Mouse (Mus musculus): Measurements from ENCODE around the gene Mapk1. TPM values are rescaled to one million over a fixed set of nuclear protein-coding genes. Genes with fewer than 3 reads are reported as not detected.
"Not testable (repeated sequence)": the region's sequence is repeated elsewhere in the genome, so short reads cannot be mapped to it uniquely, and the experiment has no call there.

The Mapk1 gene
- polyA plus RNA-seq, 1 experiment from 2014 or later, result 123 TPM

GRCm38 (mm10) chr16:16987248-16987647, 4.1 kb downstream of the Mapk1 start:
- Histone ChIP-seq H3K4me2 (no peak overlapping the region), H3K27me3 (replicated peaks) (no peaks in the 10 kb centered on the region), H3K36me3 (peaks cover 46% of the 10 kb centered on the region), H3K4me1 (peaks cover 71% of the 10 kb centered on the region), H3K27ac (0 out of 2 replicates have a peak overlapping the region, but pooled peaks have one; percentile 8), H3K4me3 (no peak overlapping the region), H3K9ac (no peak overlapping the region), H3K9me3 (replicated peaks) (no peaks in the 10 kb centered on the region)
- WGBS (ENCODE audit: insufficient replicate concordance), result 80% methylated on average over 2 of the region's 2 CpGs
- ATAC-seq, result no peak

DNA sequence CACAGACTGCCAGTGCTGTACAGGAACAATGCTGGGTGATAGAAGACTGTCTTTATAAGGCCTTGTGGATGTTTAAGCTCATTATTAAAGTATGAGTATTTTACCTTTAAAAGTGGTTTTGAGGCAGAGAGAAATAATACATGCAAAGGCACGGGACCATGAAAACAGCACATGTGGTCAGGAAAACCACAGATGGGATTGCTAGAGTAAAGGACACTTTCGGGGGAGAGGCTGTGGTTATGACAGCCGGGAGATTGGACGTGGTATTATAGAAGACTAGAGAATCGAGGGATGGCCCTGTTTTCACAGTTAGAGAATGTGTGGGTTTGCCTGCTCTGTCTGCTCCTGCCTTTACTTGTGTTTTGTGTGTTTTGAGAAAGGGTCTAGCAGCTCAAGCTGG, 5.7 kb downstream of the Mapk1 start:
- Histone ChIP-seq H3K27me3 (replicated peaks) (no peaks in the 10 kb centered on the region), H3K36me3 (peaks cover 58% of the 10 kb centered on the region), H3K27ac (no peak overlapping the region), H3K4me2 (no peak overlapping the region), H3K4me3 (no peak overlapping the region), H3K9me3 (replicated peaks) (no peaks in the 10 kb centered on the region), H3K9ac (no peak overlapping the region), H3K4me1 (peaks cover 79% of the 10 kb centered on the region)
- no peak for ATAC-seq
- 28% methylated on average over 5 of the region's 5 CpGs for WGBS (ENCODE audit: insufficient replicate concordance)

- Histone ChIP-seq H3K27ac (no peak overlapping the region), H3K4me2 (no peak overlapping the region), H3K9ac (no peak overlapping the region), H3K9me3 (replicated peaks) (no peaks in the 10 kb centered on the region), H3K4me1 (peaks cover 88% of the 10 kb centered on the region), H3K4me3 (no peak overlapping the region), H3K36me3 (peaks cover 67% of the 10 kb centered on the region), H3K27me3 (replicated peaks) (no peaks in the 10 kb centered on the region)
- 82% methylated on average over 4 of the region's 4 CpGs for WGBS (ENCODE audit: insufficient replicate concordance)
- no peak for ATAC-seq
These were observed 6.8 kb downstream of the Mapk1 start for GRCm38 (mm10) chr16:16990021-16990420.

DNA sequence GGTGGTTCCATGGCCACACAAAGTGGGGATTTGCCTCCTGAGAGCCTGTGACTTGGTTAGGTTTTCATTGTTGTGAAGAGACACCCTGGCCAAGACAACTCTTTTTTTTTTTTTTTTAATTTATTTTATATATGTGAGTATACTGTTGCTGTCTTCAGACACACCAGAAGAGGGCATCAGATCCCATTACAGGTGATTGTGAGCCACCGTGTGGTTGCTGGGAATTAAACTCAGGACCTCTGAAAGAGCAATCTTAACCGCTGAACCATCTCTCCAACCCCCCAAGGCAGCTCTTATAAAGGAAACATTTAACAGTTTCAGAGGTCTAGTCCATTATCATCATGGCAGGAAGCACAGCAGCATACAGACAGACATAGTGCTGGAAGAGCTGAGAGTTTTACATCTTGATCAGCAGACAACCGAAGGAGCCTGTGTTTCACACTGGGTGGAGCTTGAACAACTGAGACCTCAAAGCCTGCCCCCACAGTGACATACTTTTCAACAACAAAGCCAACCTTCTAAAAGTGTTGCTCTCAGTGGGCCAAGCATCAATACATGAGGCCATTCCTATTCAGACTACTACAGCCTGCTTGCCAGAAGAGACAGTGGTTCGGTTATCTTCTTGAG, 11.4 kb downstream of the Mapk1 start:
- H3K9ac ChIP-seq, result no peak overlapping the region
- H3K27ac ChIP-seq, result no peak overlapping the region
- WGBS (ENCODE audit: insufficient replicate concordance), result 47% methylated on average over 4 of the region's 4 CpGs
- no peaks in the 10 kb centered on the region for H3K27me3 ChIP-seq (replicated peaks)
- peaks cover 33% of the 10 kb centered on the region for H3K36me3 ChIP-seq
- no peak overlapping the region for H3K4me2 ChIP-seq
- H3K4me3 ChIP-seq, result no peak overlapping the region
- no peak; the same call in 1 of the 2 replicates for ATAC-seq
- H3K4me1 ChIP-seq, result peaks cover 62% of the 10 kb centered on the region
- H3K9me3 ChIP-seq (replicated peaks), result no peaks in the 10 kb centered on the region

GRCm38 (mm10) chr16:16996121-16996729, 13.0 kb downstream of the Mapk1 start:
- peaks cover 38% of the 10 kb centered on the region for H3K36me3 ChIP-seq
- 77% methylated on average over 10 of the region's 10 CpGs for WGBS (ENCODE audit: insufficient replicate concordance)
- not testable (repeated sequence) for ATAC-seq; H3K9ac ChIP-seq; H3K4me3 ChIP-seq; H3K4me2 ChIP-seq; H3K9me3 ChIP-seq (replicated peaks); H3K27me3 ChIP-seq (replicated peaks); H3K27ac ChIP-seq
- H3K4me1 ChIP-seq, result peaks cover 53% of the 10 kb centered on the region

- no peaks in the 10 kb centered on the region for H3K27me3 ChIP-seq (replicated peaks)
- no peak overlapping the region for H3K4me3 ChIP-seq
- no peak overlapping the region for H3K9ac ChIP-seq
- H3K4me1 ChIP-seq, result peaks cover 12% of the 10 kb centered on the region
- no peak overlapping the region for H3K27ac ChIP-seq
- no peaks in the 10 kb centered on the region for H3K9me3 ChIP-seq (replicated peaks)
- peaks cover 14% of the 10 kb centered on the region; the same call in 1 of the 2 replicates for H3K36me3 ChIP-seq
- ATAC-seq, result no peak
- H3K4me2 ChIP-seq, result no peak overlapping the region
- 75% methylated on average over 3 of the region's 3 CpGs for WGBS (ENCODE audit: insufficient replicate concordance)
These were observed 17.9 kb downstream of the Mapk1 start for GRCm38 (mm10) chr16:17001109-17001508.

- WGBS (ENCODE audit: insufficient replicate concordance), result 43% methylated on average over 1 of the region's 1 CpGs
- Histone ChIP-seq H3K4me1 (peaks cover 11% of the 10 kb centered on the region; the same call in 1 of the 2 replicates), H3K27me3 (replicated peaks) (no peaks in the 10 kb centered on the region), H3K36me3 (peaks cover 12% of the 10 kb centered on the region), H3K27ac (no peak overlapping the region), H3K9ac (no peak overlapping the region), H3K4me3 (no peak overlapping the region), H3K4me2 (no peak overlapping the region), H3K9me3 (replicated peaks) (no peaks in the 10 kb centered on the region)
- no peak for ATAC-seq
These were observed 23.9 kb downstream of the Mapk1 start for GRCm38 (mm10) chr16:17007070-17007469.

GRCm38 (mm10) chr16:17010036-17010435, 26.9 kb downstream of the Mapk1 start:
- no peak overlapping the region for H3K4me3 ChIP-seq
- no peaks in the 10 kb centered on the region for H3K9me3 ChIP-seq (replicated peaks)
- no peaks in the 10 kb centered on the region for H3K27me3 ChIP-seq (replicated peaks)
- no peak for ATAC-seq
- WGBS (ENCODE audit: insufficient replicate concordance), result 89% methylated on average over 7 of the region's 7 CpGs
- H3K4me2 ChIP-seq, result no peak overlapping the region
- no peak overlapping the region for H3K27ac ChIP-seq
- peaks cover 16% of the 10 kb centered on the region for H3K36me3 ChIP-seq
- no peak overlapping the region for H3K9ac ChIP-seq
- H3K4me1 ChIP-seq, result peaks cover 22% of the 10 kb centered on the region; the same call in 1 of the 2 replicates

- no peak for ATAC-seq
- Histone ChIP-seq H3K4me1 (peaks cover 18% of the 10 kb centered on the region; the same call in 1 of the 2 replicates), H3K36me3 (peaks cover 30% of the 10 kb centered on the region), H3K4me3 (no peak overlapping the region), H3K27ac (no peak overlapping the region), H3K4me2 (no peak overlapping the region), H3K9me3 (replicated peaks) (no peaks in the 10 kb centered on the region), H3K9ac (no peak overlapping the region), H3K27me3 (replicated peaks) (no peaks in the 10 kb centered on the region)
- 83% methylated on average over 1 of the region's 1 CpGs for whole genome bisulfite sequencing (ENCODE audit: insufficient replicate concordance)
These were observed 29.4 kb downstream of the Mapk1 start for GRCm38 (mm10) chr16:17012583-17012982.

- Histone ChIP-seq H3K4me3 (no peak overlapping the region), H3K27ac (no peak overlapping the region), H3K27me3 (replicated peaks) (no peaks in the 10 kb centered on the region), H3K9ac (no peak overlapping the region), H3K4me1 (peaks cover 18% of the 10 kb centered on the region; the same call in 1 of the 2 replicates), H3K9me3 (replicated peaks) (no peaks in the 10 kb centered on the region), H3K36me3 (peaks cover 43% of the 10 kb centered on the region), H3K4me2 (no peak overlapping the region)
- 68% methylated on average over 4 of the region's 4 CpGs for WGBS (ENCODE audit: insufficient replicate concordance)
- no peak for ATAC-seq
These were observed 32.1 kb downstream of the Mapk1 start for GRCm38 (mm10) chr16:17015111-17015852.

GRCm38 (mm10) chr16:17015853-17016230, 32.7 kb downstream of the Mapk1 start:
- no peak overlapping the region for H3K4me2 ChIP-seq
- ATAC-seq, result no peak
- H3K27ac ChIP-seq, result no peak overlapping the region
- no peak overlapping the region for H3K4me3 ChIP-seq
- WGBS (ENCODE audit: insufficient replicate concordance), result 82% methylated on average over 3 of the region's 3 CpGs
- peaks cover 18% of the 10 kb centered on the region; the same call in 1 of the 2 replicates for H3K4me1 ChIP-seq
- H3K27me3 ChIP-seq (replicated peaks), result no peaks in the 10 kb centered on the region
- H3K9ac ChIP-seq, result no peak overlapping the region
- H3K9me3 ChIP-seq (replicated peaks), result no peaks in the 10 kb centered on the region
- peaks cover 49% of the 10 kb centered on the region for H3K36me3 ChIP-seq

- ATAC-seq, result no peak
- H3K4me1 ChIP-seq, result peaks cover 3% of the 10 kb centered on the region; the same call in 1 of the 2 replicates
- no peaks in the 10 kb centered on the region for H3K9me3 ChIP-seq (replicated peaks)
- peaks cover 66% of the 10 kb centered on the region for H3K36me3 ChIP-seq
- no peaks in the 10 kb centered on the region for H3K27me3 ChIP-seq (replicated peaks)
- no peak overlapping the region for H3K4me3 ChIP-seq
- H3K4me2 ChIP-seq, result no peak overlapping the region
- 78% methylated on average over 6 of the region's 6 CpGs for WGBS (ENCODE audit: insufficient replicate concordance)
- no peak overlapping the region for H3K9ac ChIP-seq
- no peak overlapping the region for H3K27ac ChIP-seq
These were observed 34.9 kb downstream of the Mapk1 start for GRCm38 (mm10) chr16:17018071-17018470.

Data from liver, embryonic 12.5 days (tissue).